Mouse (Mus musculus): ENCODE data around the gene App. TPM values are rescaled to one million over a fixed set of nuclear protein-coding genes. Genes with fewer than 3 reads are reported as not detected.
A peak's percentile ranks its signal among the peaks of the same experiment; 100 is the strongest.

App gene
- total RNA-seq, 2 experiments from 2014 or later = 68.7 to 96.8 TPM

GRCm38 (mm10) chr16:85151681-85152080, 21.9 kb downstream of the App start:
- DNase-seq (ENCODE audit: low spot score) = no peak

- DNase-seq (ENCODE audit: low spot score) = no peak
These were observed 22.7 kb downstream of the App start for GRCm38 (mm10) chr16:85150902-85151301.

GRCm38 (mm10) chr16:85149509-85149871, 24.1 kb downstream of the App start:
- DNase-seq (ENCODE audit: low spot score) = no peak

GRCm38 (mm10) chr16:85148615-85149508, 24.7 kb downstream of the App start:
- DNase-seq (ENCODE audit: low spot score) = peak; percentile 81

- DNase-seq (ENCODE audit: low spot score) = no peak
These were observed 26.1 kb downstream of the App start for GRCm38 (mm10) chr16:85147440-85147839.

GRCm38 (mm10) chr16:85145771-85146178, 27.8 kb downstream of the App start:
- DNase-seq (ENCODE audit: low spot score) = no peak

- no peak for DNase-seq (ENCODE audit: low spot score)
These were observed 28.2 kb downstream of the App start for GRCm38 (mm10) chr16:85145369-85145768.

- no peak for DNase-seq (ENCODE audit: low spot score)
These were observed 29.2 kb downstream of the App start for GRCm38 (mm10) chr16:85144401-85144800.

- no peak for DNase-seq (ENCODE audit: low spot score)
These were observed 29.7 kb downstream of the App start for GRCm38 (mm10) chr16:85143863-85144262.

GRCm38 (mm10) chr16:85143188-85143587, 30.4 kb downstream of the App start:
- no peak for DNase-seq (ENCODE audit: low spot score)

GRCm38 (mm10) chr16:85141404-85141803, 32.2 kb downstream of the App start:
- no peak for DNase-seq (ENCODE audit: low spot score)

- no peak for DNase-seq (ENCODE audit: low spot score)
These were observed 34.4 kb downstream of the App start for GRCm38 (mm10) chr16:85139178-85139604.

- DNase-seq (ENCODE audit: low spot score) = peak; percentile 48
These were observed 36.2 kb downstream of the App start for GRCm38 (mm10) chr16:85137348-85137747.

GRCm38 (mm10) chr16:85136046-85136445, 37.5 kb downstream of the App start:
- no peak for DNase-seq (ENCODE audit: low spot score)

- peak; percentile 80 for DNase-seq (ENCODE audit: low spot score)
These were observed 40.1 kb downstream of the App start for GRCm38 (mm10) chr16:85133468-85133881.

- no peak for DNase-seq (ENCODE audit: low spot score)
These were observed 40.5 kb downstream of the App start for GRCm38 (mm10) chr16:85133057-85133456.

- no peak for DNase-seq (ENCODE audit: low spot score)
These were observed 41.4 kb downstream of the App start for GRCm38 (mm10) chr16:85132182-85132581.

- DNase-seq (ENCODE audit: low spot score) = no peak
These were observed 42.6 kb downstream of the App start for GRCm38 (mm10) chr16:85130861-85131556.

GRCm38 (mm10) chr16:85128693-85129657, 44.6 kb downstream of the App start:
- DNase-seq (ENCODE audit: low spot score) = no peak

GRCm38 (mm10) chr16:85128347-85128664, 45.3 kb downstream of the App start:
- no peak for DNase-seq (ENCODE audit: low spot score)

GRCm38 (mm10) chr16:85127661-85128346, 45.8 kb downstream of the App start:
- no peak for DNase-seq (ENCODE audit: low spot score)

Measured in gastrocnemius, adult 18-20 months (tissue).